Mouse (Mus musculus) layer of hippocampus, adult 2 months (tissue): Measurements from ENCODE around the gene Gm8978. TPM values are rescaled to one million over a fixed set of nuclear protein-coding genes. Genes with fewer than 3 reads are reported as not detected.
"Not testable (repeated sequence)": the region's sequence is repeated elsewhere in the genome, so short reads cannot be mapped to it uniquely, and the experiment has no call there.

ENCODE experiments used
- DNase-seq, 2 experiments: peaks; one replicate each; pipeline ENCODE4 v3.0.0; 2022; ENCODE audit warnings: low spot score in 2 of 2
- H3K27ac ChIP-seq: fragments of 200-600 bp; 2 replicates; pipeline ENCODE4 v1.8.1; 2022
- H3K4me3 ChIP-seq: fragments of 200-600 bp; 2 replicates; pipeline ENCODE4 v1.8.1; 2022; ENCODE audit warnings: mild to moderate bottlenecking
- long read RNA-seq, 2 experiments: library from polyadenylated mRNA; stranded (forward); transcript quantifications; one replicate each; pipeline ENCODE4 v2.0.0; 2021; ENCODE audit warnings: borderline mapping rate in 2 of 2
- microRNA-seq, 2 experiments: library from miRNA; unstranded; fragments of <30 nt; microRNA quantifications; one replicate each; pipeline ENCODE4 v1.2.0; 2021
- total RNA-seq, 2 experiments: library from RNA; stranded (reverse); gene quantifications; 2 replicates each; pipeline ENCODE4 v1.2.3; 2021

The Gm8978 gene
- not detected for total RNA-seq
- long read RNA-seq, experiment 1 = 0 reads
- long read RNA-seq, experiment 2 = 0 reads

- not testable (repeated sequence) for DNase-seq, H3K27ac ChIP-seq, H3K4me3 ChIP-seq
Observed at GRCm38 (mm10) chr19:33625152-33625551, at the start of gene Gm8978. Gene Gm8978, minus strand, starts transcription at chr19:33625252.

GRCm38 (mm10) chr19:33589626-33590302 is 35.3 kb downstream of the Gm8978 start:
- Histone ChIP-seq H3K27ac (peak overlapping the region; percentile 51; the same call in 1 of the 2 replicates), H3K4me3 (peak overlapping the region; percentile 37)
- DNase-seq = peak; percentile 16 to 44

- not testable (repeated sequence) for H3K27ac ChIP-seq, DNase-seq, H3K4me3 ChIP-seq
Observed at GRCm38 (mm10) chr19:33568551-33568950, 56.5 kb downstream of the Gm8978 start.

Small RNAs within 50 kb of the gene (microRNA-seq; reads per million reads assigned to microRNA genes)
- 0 reads per million in 2 experiments for gene Gm27440

Other genes starting within 250 kb of the Gm8978 start
- 1 to 10 TPM in 1 of 2 experiments, under 1 TPM in 1; 0.98 to 1.5 TPM for gene Rnls, start 233.0 kb downstream of the Gm8978 start, total RNA-seq
- not detected for gene Lipo4, start 107.5 kb downstream of the Gm8978 start, total RNA-seq
- gene Lipo2, start 126.1 kb upstream of the Gm8978 start, total RNA-seq = not detected
- 1 to 10 TPM; 4.1 to 5.5 TPM for gene Lipo3, start 136.7 kb upstream of the Gm8978 start, total RNA-seq
- gene Lipo1, start 162.2 kb upstream of the Gm8978 start, total RNA-seq = not detected